Mouse (Mus musculus) limb, embryonic 14.5 days (tissue): ENCODE data around the gene Mob3c. TPM values are rescaled to one million over a fixed set of nuclear protein-coding genes. Genes with fewer than 3 reads are reported as not detected.

Source experiments
- ATAC-seq: fragments of 200-750 bp; cut with Nextera tagmentation; 2 replicates; pipeline ENCODE4 v1.8.0; 2017; ENCODE audit warnings: low read depth, moderate number of reproducible peaks, moderate TSS enrichment; ENCODE audit not compliant: low FRiP score
- DNase-seq: peaks from one replicate; pipeline ENCODE4 v3.0.0-alpha.2; 2015; ENCODE audit warnings: low spot score
- H3K27ac ChIP-seq: fragments of 300-500 bp; sonication (generic); replicated peaks from 2 replicates; pipeline ENCODE4 v1.5.1; 2014; ENCODE audit warnings: low read depth, mild to moderate bottlenecking, low read length, moderate library complexity, mixed read lengths
- H3K27me3 ChIP-seq: fragments of 300-500 bp; sonication (generic); 2 replicates; pipeline ENCODE4 v1.6.1; 2014; ENCODE audit warnings: low read length, mixed read lengths; ENCODE audit not compliant: control insufficient read depth, insufficient read depth
- H3K36me3 ChIP-seq: fragments of 300-500 bp; sonication (generic); 2 replicates; pipeline ENCODE4 v1.6.1; 2014; ENCODE audit warnings: mild to moderate bottlenecking, low read length, moderate library complexity, mixed read lengths; ENCODE audit not compliant: control insufficient read depth, insufficient read depth
- H3K4me1 ChIP-seq: fragments of 300-500 bp; sonication (generic); 2 replicates; pipeline ENCODE4 v1.6.1; 2014; ENCODE audit warnings: antibody characterized with exemption, low read length, mixed read lengths; ENCODE audit not compliant: control insufficient read depth, insufficient read depth
- H3K4me2 ChIP-seq: fragments of 300-500 bp; sonication (generic); replicated peaks from 2 replicates; pipeline ENCODE4 v1.6.1; 2014; ENCODE audit warnings: low read depth, mild to moderate bottlenecking, low read length, moderate library complexity; ENCODE audit not compliant: severe bottlenecking
- H3K4me3 ChIP-seq: fragments of 300-500 bp; sonication (generic); replicated peaks from 2 replicates; pipeline ENCODE4 v1.5.1; 2014; ENCODE audit warnings: low read length
- H3K9ac ChIP-seq: fragments of 300-500 bp; sonication (generic); 2 replicates; pipeline ENCODE4 v1.6.1; 2014; ENCODE audit warnings: mild to moderate bottlenecking, low read depth, low read length, moderate library complexity; ENCODE audit not compliant: severe bottlenecking
- H3K9me3 ChIP-seq: fragments of 300-500 bp; sonication (generic); 2 replicates; pipeline ENCODE4 v1.6.1; 2016; ENCODE audit warnings: low read length; ENCODE audit not compliant: control insufficient read depth
- POLR2A ChIP-seq: fragments of 200-500 bp; IDR thresholded peaks from 2 replicates; pipeline ENCODE4 v1.8.0; 2012; ENCODE audit warnings: inconsistent platforms, mild to moderate bottlenecking, moderate library complexity, borderline replicate concordance; ENCODE audit not compliant: insufficient read depth, insufficient read length; ENCODE audit errors: extremely low read depth
- WGBS: fragments of 180-500 bp; shearing (Covaris S2); extraction: QIAGEN DNeasy Blood & Tissue Kit; methylation state at CpG from one replicate; pipeline ENCODE4 v1.1.7; 2014; 5-methylcytosine and 5-hydroxymethylcytosine counted together
- polyA plus RNA-seq, 2 experiments: library from polyadenylated mRNA; depleted of rRNA in 1 of 2; stranded (reverse) in 1 of 2; unstranded in 1 of 2; fragments of >200 nt; fragmentation: Nextera tagmentation in 1 of 2; extraction: Ambion mirVana in 1 of 2; gene quantifications; 2 replicates each; pipeline versions ENCODE4 v1.2.1 to v1.2.3; 2012 to 2014

Mob3c gene
- polyA plus RNA-seq (2012; rRNA removed), result 16.3 and 19.7 TPM in 2 replicates
- polyA plus RNA-seq (2014; fragmentation: Nextera tagmentation; extraction: Ambion mirVana), result 8.6 and 11.6 TPM in 2 replicates

GRCm38 (mm10) chr4:115827888-115828571 is at the start of gene Mob3c:
Mob3c (plus strand) TSS chr4:115828092.
- Histone ChIP-seq H3K4me1 (peaks cover 5% of the 10 kb centered on the region), H3K27me3 (no peaks in the 10 kb centered on the region), H3K4me2 (peak within 1 kb of the TSS; percentile 80), H3K36me3 (peaks cover 18% of the 10 kb centered on the region), H3K4me3 (peak within 1 kb of the TSS; percentile 83), H3K9ac (peak within 1 kb of the TSS; percentile 72), H3K9me3 (no peaks in the 10 kb centered on the region), H3K27ac (peak within 1 kb of the TSS; percentile 72; the same call in 1 of the 2 replicates)
- 0 out of 2 replicates have a peak, but pooled peaks have one; percentile 21 for TF ChIP-seq POLR2A
- ATAC-seq (peak; percentile 92), DNase-seq (peak; percentile 84)
- 1% methylated on average over 43 of the region's 57 CpGs for whole genome bisulfite sequencing

GRCm38 (mm10) chr4:115780269-115780668 is 47.6 kb upstream of the Mob3c start:
- no peak for ATAC-seq
- Histone ChIP-seq H3K27ac (no peak overlapping the region), H3K36me3 (0 out of 2 replicates have a peak, but pooled peaks cover 4% of the 10 kb centered on the region), H3K9me3 (no peaks in the 10 kb centered on the region), H3K4me1 (no peaks in the 10 kb centered on the region), H3K4me3 (no peak overlapping the region), H3K27me3 (no peaks in the 10 kb centered on the region), H3K9ac (no peak overlapping the region), H3K4me2 (no peak overlapping the region)
- TF ChIP-seq POLR2A, result no peak
- no peak for DNase-seq
- WGBS, result 56% methylated on average over 6 of the region's 6 CpGs

- Histone ChIP-seq H3K9me3 (no peaks in the 10 kb centered on the region), H3K4me1 (peaks cover 6% of the 10 kb centered on the region; the same call in 1 of the 2 replicates), H3K27me3 (no peaks in the 10 kb centered on the region), H3K36me3 (0 out of 2 replicates have a peak, but pooled peaks cover 4% of the 10 kb centered on the region), H3K27ac (no peak within 1 kb of the TSS), H3K4me2 (no peak within 1 kb of the TSS), H3K4me3 (no peak within 1 kb of the TSS), H3K9ac (no peak within 1 kb of the TSS)
- ATAC-seq (no peak), DNase-seq (no peak)
- 87% methylated on average over 3 of the region's 3 CpGs for WGBS
- TF ChIP-seq POLR2A, result no peak
These were observed 47.0 kb upstream of the Mob3c start, which contains the start of gene Tex38 for GRCm38 (mm10) chr4:115780918-115781317. Tex38 (minus strand) TSS chr4:115781018.

- H3K27me3 ChIP-seq, result no peaks in the 10 kb centered on the region
- 92% methylated on average over 5 of the region's 5 CpGs for WGBS
- H3K9me3 ChIP-seq, result no peaks in the 10 kb centered on the region
- no peaks in the 10 kb centered on the region for H3K36me3 ChIP-seq
- DNase-seq (no peak), ATAC-seq (no peak)
- H3K4me3 ChIP-seq, result no peak overlapping the region
- H3K27ac ChIP-seq, result no peak overlapping the region
- H3K4me2 ChIP-seq, result no peak overlapping the region
- no peak for TF ChIP-seq POLR2A
- no peak overlapping the region for H3K9ac ChIP-seq
- H3K4me1 ChIP-seq, result peaks cover 6% of the 10 kb centered on the region; the same call in 1 of the 2 replicates
These were observed 45.7 kb upstream of the Mob3c start for GRCm38 (mm10) chr4:115782026-115782805.
